Mouse (Mus musculus) kidney, postnatal 25 days (tissue): ENCODE measurements around the gene Ccdc3.
"Not testable (repeated sequence)": the region's sequence is repeated elsewhere in the genome, so short reads cannot be mapped to it uniquely, and the experiment has no call there.

Source experiments
- DNase-seq, 2 experiments: peaks; one replicate each; pipeline ENCODE4 v3.0.0; 2021; ENCODE audit warnings: mixed read lengths in 2 of 2

The Ccdc3 gene

GRCm38 (mm10) chr2:5215252-5215815 lies 77.8 kb downstream of the Ccdc3 start:
- DNase-seq: no peak

GRCm38 (mm10) chr2:5219206-5219605 lies 81.6 kb downstream of the Ccdc3 start:
- DNase-seq: peak; percentile 60 to 76

- no peak for DNase-seq
Observed at GRCm38 (mm10) chr2:5219847-5220375, 82.3 kb downstream of the Ccdc3 start.

- peak in 1 of 2 experiments; percentile 15 for DNase-seq
Observed at GRCm38 (mm10) chr2:5222571-5222970, 85.0 kb downstream of the Ccdc3 start.

- no peak for DNase-seq
Observed at GRCm38 (mm10) chr2:5236846-5237482, 99.4 kb downstream of the Ccdc3 start.

- no peak for DNase-seq
Observed at GRCm38 (mm10) chr2:5237870-5238269, 100.3 kb downstream of the Ccdc3 start.

- no peak for DNase-seq
Observed at GRCm38 (mm10) chr2:5239492-5239891, 101.9 kb downstream of the Ccdc3 start.

- peak; percentile 47 to 56 for DNase-seq
Observed at GRCm38 (mm10) chr2:5241469-5241897, 103.9 kb downstream of the Ccdc3 start.

GRCm38 (mm10) chr2:5249199-5249598 lies 111.6 kb downstream of the Ccdc3 start:
- not testable (repeated sequence) for DNase-seq

GRCm38 (mm10) chr2:5249969-5250368 lies 112.4 kb downstream of the Ccdc3 start:
- DNase-seq: no peak

GRCm38 (mm10) chr2:5258250-5258649 lies 120.7 kb downstream of the Ccdc3 start:
- no peak for DNase-seq

GRCm38 (mm10) chr2:5262279-5262678 lies 124.7 kb downstream of the Ccdc3 start:
- DNase-seq: no peak

GRCm38 (mm10) chr2:5267980-5268379 lies 130.4 kb downstream of the Ccdc3 start:
- DNase-seq: no peak
